ENCODE assay signal across 30 mouse cellular contexts in genomic region chr9:80191240-80191639, GRCm38 (mm10). TPM values are rescaled to one million over a fixed set of nuclear protein-coding genes. Genes with fewer than 3 reads are reported as not detected.
A peak's percentile ranks its signal among the peaks of the same experiment; 100 is the strongest.
DNase-seq lines count a peak whose midpoint lies in the region; ATAC-seq and TF ChIP-seq lines count a peak whose summit lies in the region.
"Had no signal": no experiment of that assay in that cellular context is flagged by ENCODE, and none has a peak within 500 bp of the region (broad histone marks: within the 10 kb centered on the region; RNA-seq: fewer than 3 reads in every experiment).

No protein-coding gene starts in this region.

- DNase-seq in heart, adult 11 months: peak; percentile 24
- DNase-seq in heart, postnatal 10 days: no peak
- peak; percentile 42 for DNase-seq in kidney, adult 9 months
- no peak for DNase-seq in kidney, adult 8-10 months
- DNase-seq in cerebellum, postnatal 36 days: no peak
- DNase-seq: adrenal gland, postnatal 14 days; B cell, adult 2 months; cerebellum, adult 11 months; cerebellum, adult 2 months; cerebellum, adult 9-11 months; cerebellum, postnatal 25 days; embryo, embryonic 11 days; gastrocnemius, postnatal 10 days; heart, adult 18-20 months; heart, postnatal 14 days; heart, postnatal 4 days had no signal

- no peaks in the 10 kb centered on the region for H3K36me3 ChIP-seq in intestine, embryonic 15.5 days
- no peaks in the 10 kb centered on the region for H3K36me3 ChIP-seq in small intestine, adult 2 months (ENCODE audit: control insufficient read depth, insufficient read depth, low read length)
- H3K36me3 ChIP-seq: embryonic facial prominence, embryonic 10.5 days; embryonic facial prominence, embryonic 13.5 days; forebrain, embryonic 12.5 days; forebrain, embryonic 15.5 days; G1E; heart, embryonic 12.5 days; heart, embryonic 15.5 days; hindbrain, embryonic 12.5 days; hindbrain, embryonic 15.5 days had no signal

- no peak for TF ChIP-seq POLR2A in small intestine, adult 2 months (IDR thresholded peaks at IDR 0.05; ENCODE audit: low read depth, low read length)

- H3K27ac ChIP-seq in intestine, embryonic 15.5 days: 0 out of 2 replicates have a peak overlapping the region, but pooled peaks have one; percentile 22
- H3K27ac ChIP-seq in small intestine, adult 2 months (ENCODE audit: insufficient read depth, low read depth, low read length): peak overlapping the region; percentile 27
- H3K27ac ChIP-seq: embryonic facial prominence, embryonic 10.5 days; embryonic facial prominence, embryonic 13.5 days; forebrain, embryonic 12.5 days; forebrain, embryonic 15.5 days; heart, embryonic 15.5 days; hindbrain, embryonic 12.5 days; hindbrain, embryonic 15.5 days had no signal

- no peak overlapping the region for H3K4me3 ChIP-seq in intestine, embryonic 15.5 days (replicated peaks)
- no peak overlapping the region for H3K4me3 ChIP-seq in small intestine, adult 2 months (ENCODE audit: low read depth, low read length)
- H3K4me3 ChIP-seq: embryonic facial prominence, embryonic 10.5 days; embryonic facial prominence, embryonic 13.5 days; erythroblast, embryonic 14.5 days; forebrain, embryonic 12.5 days; forebrain, embryonic 15.5 days; heart, embryonic 12.5 days; heart, embryonic 15.5 days; hindbrain, embryonic 12.5 days; hindbrain, embryonic 15.5 days had no signal

- no peak overlapping the region for H3K9ac ChIP-seq in intestine, embryonic 15.5 days
- H3K9ac ChIP-seq: embryonic facial prominence, embryonic 13.5 days; forebrain, embryonic 12.5 days; forebrain, embryonic 15.5 days; heart, embryonic 12.5 days; heart, embryonic 15.5 days; hindbrain, embryonic 12.5 days; hindbrain, embryonic 15.5 days had no signal

- no peak for TF ChIP-seq CTCF in small intestine, adult 2 months (IDR thresholded peaks at IDR 0.05; ENCODE audit: extremely low read depth, insufficient read length, insufficient replicate concordance, low read depth, low read length)

- H3K27me3 ChIP-seq in intestine, embryonic 15.5 days (replicated peaks): no peaks in the 10 kb centered on the region
- no peaks in the 10 kb centered on the region for H3K27me3 ChIP-seq in small intestine, adult 2 months (ENCODE audit: control insufficient read depth, insufficient read depth, low read length)
- H3K27me3 ChIP-seq: CH12.LX; embryonic facial prominence, embryonic 13.5 days; forebrain, embryonic 15.5 days; heart, embryonic 12.5 days; heart, embryonic 15.5 days; hindbrain, embryonic 12.5 days; hindbrain, embryonic 15.5 days; Patski had no signal

- H3K4me1 ChIP-seq in intestine, embryonic 15.5 days (replicated peaks): peaks cover 7% of the 10 kb centered on the region; the same call in 1 of the 2 replicates
- peaks cover 18% of the 10 kb centered on the region; the same call in 1 of the 2 replicates for H3K4me1 ChIP-seq in small intestine, adult 2 months (ENCODE audit: control insufficient read depth, insufficient read depth, insufficient read length, low read length)
- H3K4me1 ChIP-seq: forebrain, embryonic 15.5 days; hindbrain, embryonic 15.5 days had no signal

- no peak overlapping the region for H3K4me2 ChIP-seq in intestine, embryonic 15.5 days (replicated peaks)
- H3K4me2 ChIP-seq: embryonic facial prominence, embryonic 13.5 days; forebrain, embryonic 12.5 days; forebrain, embryonic 15.5 days; heart, embryonic 12.5 days; heart, embryonic 15.5 days; hindbrain, embryonic 12.5 days; hindbrain, embryonic 15.5 days had no signal

- H3K9me3 ChIP-seq in intestine, embryonic 15.5 days: no peaks in the 10 kb centered on the region
- H3K9me3 ChIP-seq: embryonic facial prominence, embryonic 10.5 days; embryonic facial prominence, embryonic 13.5 days; forebrain, embryonic 12.5 days; forebrain, embryonic 15.5 days; G1E; heart, embryonic 12.5 days; heart, embryonic 15.5 days; hindbrain, embryonic 12.5 days; hindbrain, embryonic 15.5 days had no signal

- WGBS in intestine, embryonic 15.5 days: 78% methylated on average over 6 of the region's 6 CpGs
- WGBS in small intestine, adult 2 months: 30% methylated on average over 6 of the region's 6 CpGs

- peak; percentile 52 for ATAC-seq in intestine, embryonic 15.5 days
- ATAC-seq: forebrain, embryonic 15.5 days; Patski had no signal

- intact Hi-C loops in heart, postnatal 10 days (cut with DNase I): no loop called here

RNA-seq across cellular contexts. Expression of gene Myo6, which starts 26.4 kb away (rescaled TPM):
- 10 to 100 TPM; 17.7 to 18.7 TPM for total RNA-seq in heart, postnatal 10 days (2021)
- polyA plus RNA-seq in intestine, embryonic 15.5 days (2015; fragmentation: Nextera tagmentation; extraction: Ambion mirVana): 64.7 and 71.9 TPM in 2 replicates
- 18.5 and 36.8 TPM in 2 replicates for polyA plus RNA-seq in small intestine, adult 2 months (2012; rRNA removed)

Comparison
In these comparisons a context has a peak if more than half of its experiments do, and no peak if none do; other contexts are left out.
1. DNase-seq: peak in heart, adult 11 months (single experiment) and kidney, adult 9 months (single experiment); none in heart, postnatal 10 days (0 of 2), kidney, adult 8-10 months (0 of 2) and cerebellum, postnatal 36 days (0 of 2).